Mouse (Mus musculus) spleen, adult 2 months (tissue): ENCODE data around the gene Ispd.

Experiments used
- CTCF ChIP-seq: fragments of 200-500 bp; IDR thresholded peaks from 2 replicates; pipeline ENCODE4 v1.5.1; 2011; ENCODE audit warnings: mild to moderate bottlenecking, inconsistent platforms; ENCODE audit not compliant: insufficient read depth, insufficient read length, insufficient replicate concordance; ENCODE audit errors: extremely low read depth
- POLR2A ChIP-seq: fragments of 200-500 bp; IDR thresholded peaks from 2 replicates; pipeline ENCODE4 v1.6.1; 2011; ENCODE audit warnings: low read depth, low read length, inconsistent platforms

GRCm38 (mm10) chr12:36664783-36665182 is 283.5 kb downstream of the Ispd start:
- TF ChIP-seq CTCF (no peak), POLR2A (no peak)
